Mouse (Mus musculus) macrophage (primary cell): ENCODE results near the gene Mpped2. TPM values are rescaled to one million over a fixed set of nuclear protein-coding genes. Genes with fewer than 3 reads are reported as not detected.

Source experiments
- H3K27ac ChIP-seq: fragments of 350-480 bp; formaldehyde crosslinking; 2 replicates; pipeline ENCODE4 v1.9.0; 2021
- H3K36me3 ChIP-seq: fragments of 350-480 bp; formaldehyde crosslinking; 2 replicates; pipeline ENCODE4 v1.9.0; 2021; ENCODE audit errors: inconsistent target
- H3K4me3 ChIP-seq: fragments of 350-480 bp; formaldehyde crosslinking; 2 replicates; pipeline ENCODE4 v1.9.0; 2021; ENCODE audit errors: inconsistent target
- H3K79me2 ChIP-seq: fragments of 350-480 bp; formaldehyde crosslinking; 2 replicates; pipeline ENCODE4 v1.9.0; 2021; ENCODE audit errors: inconsistent target
- WGBS: methylation state at CpG from one replicate; pipeline ENCODE4 v1.1.7; 2026; ENCODE audit warnings: inconsistent platforms; ENCODE audit not compliant: missing documents; 5-methylcytosine and 5-hydroxymethylcytosine counted together
- polyA plus RNA-seq: library from polyadenylated mRNA; stranded (reverse); fragments of 250-400 nt; gene quantifications from 3 replicates; pipeline ENCODE4 v1.2.4, GENCODE M21; 2018; ENCODE audit warnings: inconsistent platforms

The Mpped2 gene
- polyA plus RNA-seq, 1 experiment from 2014 or later = not detected

DNA sequence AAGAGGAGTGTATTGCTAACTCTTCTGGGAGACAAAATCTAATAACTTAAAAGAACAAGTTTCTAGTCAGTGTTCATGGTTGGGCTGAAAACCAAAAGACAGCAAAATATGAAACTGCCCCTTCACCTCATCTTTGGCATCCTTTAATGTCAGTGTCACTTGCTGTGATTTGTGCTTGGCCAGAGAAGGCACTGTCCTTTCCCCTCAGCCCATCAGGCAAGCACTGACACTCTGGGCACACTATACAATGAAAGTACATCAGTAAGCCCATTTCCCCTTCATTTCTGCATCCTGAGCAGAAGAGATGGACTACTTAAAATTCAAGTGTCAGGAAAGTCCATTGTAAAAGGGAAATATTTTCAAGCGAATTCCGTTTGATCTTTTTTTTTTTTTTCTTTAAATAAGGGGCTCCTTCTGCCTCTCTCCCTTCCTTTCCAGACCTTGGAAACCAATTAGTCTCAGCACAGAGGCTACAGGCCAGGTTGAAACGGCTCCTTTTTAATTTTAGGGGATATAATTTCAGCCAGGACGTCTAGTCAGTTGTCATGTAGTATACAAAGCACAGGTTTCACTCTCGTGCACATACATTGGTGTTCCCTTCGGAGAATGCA is 1.2 kb upstream of the Mpped2 start:
- Histone ChIP-seq H3K79me2 (no peaks in the 10 kb centered on the region), H3K27ac (no peak overlapping the region), H3K4me3 (no peak overlapping the region), H3K36me3 (no peaks in the 10 kb centered on the region)
- WGBS = 30% methylated on average over 6 of the region's 6 CpGs

DNA sequence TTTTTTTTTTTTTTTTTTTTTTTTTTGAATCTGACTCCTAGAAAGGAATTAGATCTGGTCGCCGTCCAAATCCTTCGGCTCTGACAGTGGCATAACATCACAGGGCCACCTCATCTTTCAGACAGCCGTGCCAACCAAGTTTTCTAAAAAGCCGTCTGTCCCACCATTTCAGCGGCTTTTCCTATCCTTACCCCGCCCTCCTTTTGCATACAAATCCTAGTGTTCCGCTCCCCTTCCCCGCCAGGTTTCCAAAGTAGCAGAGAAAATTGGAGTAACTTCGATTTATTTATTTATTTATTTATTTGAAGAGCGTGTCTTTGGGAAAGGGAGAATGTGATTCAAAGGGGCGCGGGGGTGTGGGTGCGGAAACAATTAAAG is 675 bp upstream of the Mpped2 start:
- no peaks in the 10 kb centered on the region for H3K79me2 ChIP-seq
- H3K36me3 ChIP-seq = no peaks in the 10 kb centered on the region
- no peak overlapping the region for H3K27ac ChIP-seq
- WGBS = 10% methylated on average over 11 of the region's 14 CpGs
- no peak overlapping the region for H3K4me3 ChIP-seq

DNA sequence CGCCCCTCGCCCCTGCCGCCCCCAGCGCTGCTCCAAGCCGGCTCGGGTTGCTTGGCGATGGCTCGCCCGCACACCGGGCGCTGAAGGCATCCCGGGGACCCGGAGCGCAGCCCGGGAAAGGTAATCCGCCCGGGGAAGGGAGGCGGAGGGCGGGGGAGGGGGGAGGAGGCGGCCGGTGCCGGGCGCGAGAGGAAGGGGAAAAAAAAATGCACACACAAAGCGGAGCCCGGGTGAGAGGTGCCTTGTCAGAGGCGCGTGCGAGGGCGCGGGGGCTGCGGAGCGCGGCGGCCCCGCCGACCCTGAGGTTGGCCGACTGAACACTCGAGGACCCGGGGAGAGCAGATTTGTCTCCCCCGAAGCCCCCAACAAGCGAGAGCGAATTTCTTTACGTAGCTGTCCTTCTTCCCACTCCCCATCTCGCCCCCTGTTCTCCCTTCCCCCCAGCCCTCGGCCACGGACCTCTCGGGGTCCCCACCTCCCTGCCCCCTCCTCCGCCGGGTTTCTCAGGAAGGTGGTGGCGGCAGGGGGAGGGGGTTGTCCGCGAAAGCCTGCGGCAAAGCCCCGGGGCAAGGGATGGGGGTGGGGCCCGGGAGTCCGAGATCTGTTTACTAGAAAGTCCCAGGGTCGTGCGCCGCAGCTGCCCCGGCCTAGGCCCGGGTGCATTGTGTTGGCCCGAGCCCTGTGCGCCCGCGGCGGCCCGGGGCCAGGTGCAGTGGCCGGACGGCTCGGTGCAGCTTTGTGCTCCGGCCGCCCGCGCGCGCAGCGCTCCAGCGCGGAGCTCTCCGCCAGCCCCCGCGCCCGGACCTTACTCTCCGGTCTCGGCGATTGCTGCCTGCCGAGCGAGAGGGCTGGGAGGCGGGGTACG is 865 bp downstream of the Mpped2 start:
- H3K27ac ChIP-seq = no peak overlapping the region
- no peaks in the 10 kb centered on the region for H3K79me2 ChIP-seq
- 1% methylated on average over 64 of the region's 91 CpGs for WGBS
- no peak overlapping the region for H3K4me3 ChIP-seq
- no peaks in the 10 kb centered on the region for H3K36me3 ChIP-seq

DNA sequence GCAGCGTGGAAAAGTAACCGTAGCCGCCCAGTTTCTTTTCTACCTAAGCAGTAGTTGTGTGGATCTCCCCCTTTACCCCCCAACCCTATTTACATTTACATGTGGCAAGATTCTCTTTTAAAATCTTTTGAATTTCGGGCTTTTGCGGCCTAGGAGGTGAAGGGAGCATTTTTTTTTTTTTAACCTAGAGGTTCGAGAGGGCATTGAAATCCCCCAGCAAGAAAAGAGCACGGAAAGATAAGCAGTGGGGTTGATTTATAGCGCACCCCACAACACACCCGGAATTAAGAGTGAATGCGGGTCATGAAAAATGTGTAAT is 1.5 kb downstream of the Mpped2 start:
- Histone ChIP-seq H3K79me2 (no peaks in the 10 kb centered on the region), H3K27ac (no peak overlapping the region), H3K4me3 (no peak overlapping the region), H3K36me3 (no peaks in the 10 kb centered on the region)
- 0% methylated on average over 8 of the region's 10 CpGs for WGBS

DNA sequence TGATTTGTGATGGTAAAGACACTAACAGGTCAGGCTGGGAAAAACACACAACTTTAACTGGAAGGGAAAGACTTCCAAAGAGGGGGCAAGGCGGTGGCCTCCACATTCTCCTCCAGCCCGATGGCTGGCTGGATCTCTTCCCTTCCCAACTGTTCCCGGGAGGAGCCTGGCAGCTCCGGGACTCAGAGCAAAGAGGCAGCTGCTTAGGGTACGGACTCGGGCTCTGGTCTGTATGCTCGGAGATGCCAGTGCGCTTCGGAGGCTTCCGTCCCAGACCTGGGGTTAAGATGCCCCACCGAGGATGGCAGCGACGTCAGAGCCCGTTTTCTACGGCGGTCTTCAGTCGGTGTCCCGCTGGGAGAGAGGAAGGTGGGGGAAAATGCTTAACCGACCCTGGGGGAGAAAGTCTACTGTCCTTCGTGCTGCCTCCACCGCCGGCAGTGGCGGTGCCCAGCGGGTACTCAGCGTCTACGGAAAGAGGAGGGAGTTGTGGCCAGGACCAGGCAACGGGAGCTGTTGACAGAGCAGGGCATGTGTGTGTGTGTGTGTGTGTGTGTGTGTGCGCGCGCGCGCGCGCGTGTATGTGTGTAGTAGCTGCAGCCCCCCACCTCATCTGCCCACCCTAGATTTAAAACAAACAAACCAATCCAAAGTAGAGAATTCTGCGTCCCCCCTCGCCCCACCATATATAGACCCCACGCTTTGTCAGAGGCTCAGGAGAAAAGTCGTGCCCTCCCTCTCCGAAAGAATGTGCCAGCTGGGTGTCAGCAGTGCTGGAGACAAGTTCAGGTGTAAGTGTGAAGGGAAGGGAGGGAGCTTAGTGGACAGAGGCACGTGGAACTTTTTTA is 2.0 kb downstream of the Mpped2 start:
- 2% methylated on average over 41 of the region's 41 CpGs for WGBS
- no peak overlapping the region for H3K4me3 ChIP-seq
- no peak overlapping the region for H3K27ac ChIP-seq
- no peaks in the 10 kb centered on the region for H3K36me3 ChIP-seq
- no peaks in the 10 kb centered on the region for H3K79me2 ChIP-seq

DNA sequence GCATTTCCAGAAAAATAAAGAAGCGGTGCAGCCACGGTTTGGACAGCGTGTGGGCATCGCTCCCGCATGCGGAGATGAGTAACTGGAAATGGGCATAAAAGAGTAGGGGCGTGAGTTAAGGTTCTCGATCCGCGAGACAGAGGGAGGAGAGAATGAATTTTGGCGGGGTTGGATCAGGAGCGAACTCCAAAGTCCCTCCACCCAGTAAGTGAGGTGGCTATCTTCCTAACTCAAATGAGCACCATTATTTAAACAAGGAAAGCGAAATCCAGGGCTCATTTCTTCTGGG is 2.6 kb downstream of the Mpped2 start:
- Histone ChIP-seq H3K79me2 (no peaks in the 10 kb centered on the region), H3K36me3 (no peaks in the 10 kb centered on the region), H3K4me3 (no peak overlapping the region), H3K27ac (no peak overlapping the region)
- WGBS = 5% methylated on average over 13 of the region's 13 CpGs

DNA sequence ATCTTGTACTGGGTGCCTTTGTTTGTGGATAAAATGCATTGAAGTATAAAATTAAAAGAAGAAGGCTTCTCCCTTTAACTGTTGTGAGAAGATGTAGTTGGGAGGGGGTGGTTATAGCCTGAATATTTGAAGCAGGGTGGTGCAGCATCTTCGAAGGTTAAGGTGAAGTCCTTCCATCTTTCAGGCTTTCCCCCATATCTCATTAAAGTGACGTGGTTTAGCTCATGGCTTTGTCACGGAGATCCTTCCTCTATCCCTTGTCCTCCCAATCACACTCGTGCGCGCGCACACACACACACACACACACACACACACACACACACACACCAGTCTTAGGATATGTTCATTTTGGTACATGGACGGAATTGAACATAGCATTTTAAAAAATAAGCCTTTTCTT is 3.3 kb downstream of the Mpped2 start:
- H3K36me3 ChIP-seq = no peaks in the 10 kb centered on the region
- no peak overlapping the region for H3K27ac ChIP-seq
- 87% methylated on average over 7 of the region's 8 CpGs for WGBS
- no peaks in the 10 kb centered on the region for H3K79me2 ChIP-seq
- no peak overlapping the region for H3K4me3 ChIP-seq

DNA sequence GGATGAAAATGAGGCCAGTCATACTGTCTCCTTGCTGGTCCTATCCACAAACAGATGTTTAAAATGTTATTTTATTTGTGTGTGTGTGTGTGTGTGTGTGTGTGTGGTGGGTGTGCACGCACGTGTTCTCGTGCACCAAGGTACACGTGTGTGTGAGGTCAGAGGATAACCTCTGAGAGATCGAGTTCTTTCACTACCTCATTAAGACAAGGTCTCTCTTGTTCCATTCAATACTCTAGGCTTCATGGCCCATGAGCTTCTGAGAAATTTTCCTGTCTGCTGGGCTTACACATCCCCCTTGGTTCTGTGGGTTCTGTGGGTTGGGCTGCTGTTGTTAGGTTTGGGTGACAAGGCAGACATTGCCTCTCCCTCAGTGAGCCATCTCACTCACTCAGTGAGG is 12.6 kb downstream of the Mpped2 start:
- Histone ChIP-seq H3K4me3 (no peak overlapping the region), H3K36me3 (no peaks in the 10 kb centered on the region), H3K27ac (no peak overlapping the region), H3K79me2 (no peaks in the 10 kb centered on the region)
- WGBS = 90% methylated on average over 5 of the region's 5 CpGs

DNA sequence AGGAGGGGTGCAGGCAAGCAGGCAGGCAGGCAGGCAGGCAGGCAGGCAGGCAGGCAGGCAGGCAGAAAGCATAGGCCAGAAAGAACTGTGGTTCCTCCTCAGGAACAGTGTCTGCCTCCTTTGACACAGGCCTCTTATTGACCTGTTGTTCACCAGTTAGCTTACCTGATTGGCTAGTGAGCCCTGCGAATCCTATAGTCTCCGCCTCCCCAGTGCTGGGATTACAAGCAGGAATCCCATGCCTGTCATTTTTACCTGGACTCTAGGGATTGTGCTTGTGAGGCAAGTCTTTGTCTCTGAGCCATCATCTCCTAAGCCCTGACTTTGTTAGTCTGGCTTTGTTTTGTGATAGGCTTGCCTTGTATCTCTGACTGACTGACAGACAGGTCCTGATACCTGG is 14.1 kb downstream of the Mpped2 start:
- 100% methylated on average over 2 of the region's 2 CpGs for WGBS
- no peaks in the 10 kb centered on the region for H3K79me2 ChIP-seq
- H3K36me3 ChIP-seq = no peaks in the 10 kb centered on the region
- H3K4me3 ChIP-seq = no peak overlapping the region
- H3K27ac ChIP-seq = no peak overlapping the region

DNA sequence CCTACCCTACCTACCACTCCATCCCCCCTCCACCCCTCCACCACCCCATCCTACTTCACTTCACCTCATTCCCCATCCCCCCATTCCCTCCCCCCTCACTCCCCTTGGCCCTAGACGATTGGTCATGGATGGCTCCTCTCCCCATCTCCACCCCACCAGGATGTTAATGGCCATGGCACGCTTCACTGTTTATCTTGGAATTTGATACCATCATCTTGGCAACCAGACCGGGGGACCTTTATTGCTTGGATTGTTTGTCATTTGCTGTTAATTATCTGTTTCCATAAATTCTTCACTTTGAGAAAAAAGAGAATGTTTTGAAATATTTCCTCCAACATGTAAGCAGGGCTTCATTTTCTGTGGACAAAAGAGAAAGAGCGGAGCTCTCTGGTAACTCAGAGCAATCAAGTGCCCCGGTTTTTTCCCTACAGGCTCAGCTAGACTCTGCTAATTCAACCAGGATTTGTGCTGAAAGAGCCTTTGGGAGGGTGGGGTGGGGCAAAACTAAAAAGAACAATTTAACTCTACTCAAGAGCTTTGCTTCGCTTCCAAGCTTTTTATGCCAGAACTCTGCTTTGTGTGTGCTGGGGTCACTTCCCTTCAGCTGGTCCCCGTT is 17.9 kb downstream of the Mpped2 start:
- Histone ChIP-seq H3K36me3 (no peaks in the 10 kb centered on the region), H3K79me2 (no peaks in the 10 kb centered on the region), H3K4me3 (no peak overlapping the region), H3K27ac (no peak overlapping the region)
- WGBS = 79% methylated on average over 7 of the region's 7 CpGs

DNA sequence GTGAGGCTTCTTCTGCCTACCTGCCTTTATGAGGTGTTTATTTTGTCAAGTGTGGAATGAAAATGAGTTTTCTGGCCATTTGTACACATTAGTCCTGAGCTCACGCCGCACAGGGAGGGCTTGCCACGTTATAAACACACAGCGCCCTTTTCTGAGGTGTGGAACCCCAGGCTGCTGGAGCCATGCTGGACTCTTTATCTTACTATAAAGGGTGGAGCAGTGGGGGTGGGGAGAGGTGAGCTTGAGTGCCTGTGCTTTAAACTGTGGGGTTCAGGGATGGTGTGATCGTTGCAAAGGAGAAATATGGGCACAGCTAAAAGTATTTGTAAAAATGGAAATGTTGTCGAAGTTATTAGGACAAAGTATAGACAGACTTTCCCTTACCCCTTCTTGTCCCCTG is 18.4 kb downstream of the Mpped2 start:
- Histone ChIP-seq H3K36me3 (no peaks in the 10 kb centered on the region), H3K4me3 (no peak overlapping the region), H3K27ac (no peak overlapping the region), H3K79me2 (no peaks in the 10 kb centered on the region)
- WGBS = 94% methylated on average over 6 of the region's 6 CpGs

DNA sequence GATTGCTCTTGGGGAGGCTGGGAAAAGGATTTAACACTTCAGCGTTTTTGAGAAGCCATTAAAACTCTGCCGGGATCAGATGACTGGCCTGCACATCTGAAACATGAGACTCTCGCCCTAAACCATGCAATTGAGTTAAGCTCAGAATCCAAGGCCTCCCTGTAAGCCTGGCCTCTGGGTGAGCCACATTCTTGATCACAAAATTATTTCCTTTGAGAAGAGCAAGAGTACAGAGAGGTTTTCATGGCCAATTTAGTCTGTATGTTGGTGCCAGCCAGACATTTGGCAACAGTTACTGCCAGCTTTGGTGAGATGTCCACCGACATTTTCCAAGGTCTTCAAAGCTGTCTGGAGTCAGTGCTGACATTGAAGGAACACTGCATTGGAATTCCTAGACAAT is 20.1 kb downstream of the Mpped2 start:
- no peak overlapping the region for H3K4me3 ChIP-seq
- H3K36me3 ChIP-seq = no peaks in the 10 kb centered on the region
- WGBS = 61% methylated on average over 4 of the region's 4 CpGs
- H3K27ac ChIP-seq = no peak overlapping the region
- H3K79me2 ChIP-seq = no peaks in the 10 kb centered on the region

DNA sequence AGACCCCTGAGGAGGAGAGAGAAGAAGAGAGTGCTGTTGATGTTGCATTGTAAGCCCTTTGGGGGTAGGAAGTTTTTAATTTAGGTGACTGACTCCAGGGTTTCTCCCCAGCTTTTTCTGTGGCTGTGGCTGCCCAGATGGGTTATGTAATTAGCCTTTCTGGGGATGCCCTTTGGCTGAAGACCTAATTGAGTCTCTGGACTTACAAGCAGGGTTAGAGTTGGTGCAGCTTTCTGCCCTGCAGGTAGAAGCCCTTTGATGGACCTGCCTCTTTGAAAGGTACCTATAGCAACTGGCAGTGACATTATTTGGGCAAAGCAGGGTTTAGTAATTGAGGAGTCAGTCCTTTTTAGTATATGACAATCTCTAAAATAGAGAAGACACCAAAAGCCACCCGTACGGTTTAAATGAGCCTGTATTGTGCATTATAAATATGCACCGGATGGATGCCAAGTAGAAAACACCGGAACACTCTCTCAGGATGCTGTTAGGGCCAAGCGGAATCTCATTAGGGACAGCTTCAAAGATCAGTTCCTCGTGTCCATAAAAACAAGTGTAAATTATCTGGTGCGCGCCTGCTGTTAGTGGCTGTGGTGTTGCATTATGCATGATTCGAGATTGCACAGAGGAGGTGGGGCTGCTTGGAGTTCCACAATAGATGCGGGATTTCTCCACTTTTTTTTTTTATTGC is 22.8 kb downstream of the Mpped2 start:
- Histone ChIP-seq H3K36me3 (no peaks in the 10 kb centered on the region), H3K79me2 (no peaks in the 10 kb centered on the region), H3K4me3 (no peak overlapping the region), H3K27ac (no peak overlapping the region)
- 96% methylated on average over 10 of the region's 10 CpGs for WGBS

DNA sequence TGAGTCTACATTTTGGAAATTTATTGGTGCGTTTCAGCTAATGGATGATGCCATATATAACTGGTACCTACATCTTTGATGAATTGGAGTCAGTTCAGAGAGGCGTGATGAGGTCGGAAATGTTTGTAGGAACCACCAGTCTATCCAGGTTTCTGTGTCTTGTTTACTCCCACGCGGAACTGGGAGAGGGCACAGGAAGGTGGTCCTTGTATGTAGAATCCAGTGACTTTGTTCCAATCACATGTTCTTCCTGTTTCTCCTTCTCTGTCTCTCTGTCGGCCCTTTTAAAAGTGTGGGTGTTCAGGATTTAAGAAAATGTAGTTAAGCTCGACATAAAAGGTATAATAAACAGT is 23.3 kb downstream of the Mpped2 start:
- Histone ChIP-seq H3K36me3 (no peaks in the 10 kb centered on the region), H3K27ac (no peak overlapping the region), H3K4me3 (no peak overlapping the region), H3K79me2 (no peaks in the 10 kb centered on the region)
- 78% methylated on average over 7 of the region's 7 CpGs for WGBS
